Mouse (Mus musculus): ENCODE measurements around the gene Gm4836. TPM values are rescaled to one million over a fixed set of nuclear protein-coding genes. Genes with fewer than 3 reads are reported as not detected.
"Not testable (repeated sequence)": the region's sequence is repeated elsewhere in the genome, so short reads cannot be mapped to it uniquely, and the experiment has no call there.

Gene Gm4836
- not detected in 2 replicates for total RNA-seq (2017)

DNA sequence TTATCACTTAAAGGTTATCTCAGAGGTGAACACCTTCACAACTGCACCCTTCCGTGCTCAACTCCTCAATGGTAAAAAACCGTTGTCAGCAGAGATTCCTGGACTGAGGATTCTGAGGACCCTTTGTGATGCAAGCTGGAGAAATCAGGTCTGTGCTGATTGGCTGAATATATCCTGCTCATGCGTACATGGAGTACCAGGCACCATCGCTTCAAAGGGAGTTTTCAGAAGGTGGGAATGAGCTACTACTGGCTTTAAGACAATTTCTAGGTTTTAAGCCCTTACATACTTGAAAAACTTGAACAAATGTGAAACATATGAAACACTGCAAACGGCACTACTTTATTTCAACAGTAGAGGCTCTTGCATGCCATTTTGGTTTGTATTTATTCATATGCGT, at the start of gene Gm4836:
Gene Gm4836 (minus strand): TSS at position 101 of the 400 bp plus-strand sequence.
- ATAC-seq (ENCODE audit: extremely low read depth, insufficient number of reproducible peaks, low FRiP score, poor library complexity, severe bottlenecking) = not testable (repeated sequence)

Measured in neutrophil, adult 5-6 weeks (primary cell).